Mouse (Mus musculus) liver (tissue): ENCODE data around the gene Sorcs3.

Experiments used
- DNase-seq: peaks from one replicate; pipeline ENCODE4 v3.0.0-alpha.2; 2020; ENCODE audit warnings: mixed read lengths

Sorcs3 gene

GRCm38 (mm10) chr19:48285602-48286225, 79.9 kb downstream of the Sorcs3 start:
- DNase-seq = no peak

GRCm38 (mm10) chr19:48294251-48294650, 88.4 kb downstream of the Sorcs3 start:
- DNase-seq = no peak

GRCm38 (mm10) chr19:48298384-48298783, 92.6 kb downstream of the Sorcs3 start:
- DNase-seq = no peak

- DNase-seq = no peak
These were observed 94.8 kb downstream of the Sorcs3 start for GRCm38 (mm10) chr19:48300440-48301231.

- no peak for DNase-seq
These were observed 95.5 kb downstream of the Sorcs3 start for GRCm38 (mm10) chr19:48301300-48301699.

GRCm38 (mm10) chr19:48308341-48308740, 102.5 kb downstream of the Sorcs3 start:
- DNase-seq = no peak

- DNase-seq = no peak
These were observed 103.9 kb downstream of the Sorcs3 start for GRCm38 (mm10) chr19:48309531-48310337.

- no peak for DNase-seq
These were observed 104.5 kb downstream of the Sorcs3 start for GRCm38 (mm10) chr19:48310338-48310710.

GRCm38 (mm10) chr19:48313776-48314175, 108.0 kb downstream of the Sorcs3 start:
- DNase-seq = no peak

GRCm38 (mm10) chr19:48327115-48327514, 121.3 kb downstream of the Sorcs3 start:
- no peak for DNase-seq

- DNase-seq = no peak
These were observed 122.3 kb downstream of the Sorcs3 start for GRCm38 (mm10) chr19:48328171-48328570.

GRCm38 (mm10) chr19:48331640-48332039, 125.8 kb downstream of the Sorcs3 start:
- DNase-seq = no peak

- no peak for DNase-seq
These were observed 127.3 kb downstream of the Sorcs3 start for GRCm38 (mm10) chr19:48333085-48333484.

- no peak for DNase-seq
These were observed 131.6 kb downstream of the Sorcs3 start for GRCm38 (mm10) chr19:48337461-48337860.

GRCm38 (mm10) chr19:48338098-48338497, 132.3 kb downstream of the Sorcs3 start:
- no peak for DNase-seq

GRCm38 (mm10) chr19:48342770-48343169, 136.9 kb downstream of the Sorcs3 start:
- DNase-seq = no peak

- no peak for DNase-seq
These were observed 137.6 kb downstream of the Sorcs3 start for GRCm38 (mm10) chr19:48343442-48343841.

GRCm38 (mm10) chr19:48347116-48347515, 141.3 kb downstream of the Sorcs3 start:
- DNase-seq = no peak

- DNase-seq = no peak
These were observed 151.0 kb downstream of the Sorcs3 start for GRCm38 (mm10) chr19:48356806-48357205.

- no peak for DNase-seq
These were observed 156.3 kb downstream of the Sorcs3 start for GRCm38 (mm10) chr19:48362167-48362566.

- no peak for DNase-seq
These were observed 162.2 kb downstream of the Sorcs3 start for GRCm38 (mm10) chr19:48368056-48368455.

GRCm38 (mm10) chr19:48371787-48372186, 166.0 kb downstream of the Sorcs3 start:
- no peak for DNase-seq

GRCm38 (mm10) chr19:48378006-48378540, 172.2 kb downstream of the Sorcs3 start:
- DNase-seq = no peak
